Mouse (Mus musculus): Measurements from ENCODE around the gene Rpl24.

GRCm38 (mm10) chr16:55970416-55970815 is 4.3 kb downstream of the Rpl24 start:
- TF ChIP-seq CTCF (IDR thresholded peaks at IDR 0.05; ENCODE audit: extremely low read depth, insufficient read length, insufficient replicate concordance, low read depth, low read length) (no peak), POLR2A (IDR thresholded peaks at IDR 0.05; ENCODE audit: low read depth, low read length) (no peak)

Measured in small intestine, adult 2 months (tissue).